Mouse (Mus musculus) kidney, postnatal 0 days (tissue): ENCODE measurements around the gene Mb21d2. TPM values are rescaled to one million over a fixed set of nuclear protein-coding genes. Genes with fewer than 3 reads are reported as not detected.

ENCODE experiments used
- ATAC-seq: fragments of 200-750 bp; cut with Nextera tagmentation; replicated peaks from 2 replicates; pipeline ENCODE4 v1.8.0; 2017; ENCODE audit warnings: low read depth, moderate number of reproducible peaks, moderate TSS enrichment, moderate library complexity; ENCODE audit not compliant: low FRiP score
- DNase-seq: peaks from one replicate; pipeline ENCODE4 v3.0.0-alpha.2; 2016; ENCODE audit warnings: low spot score
- H3K27ac ChIP-seq: fragments of 300-500 bp; sonication (generic); 2 replicates; pipeline ENCODE4 v1.5.1; 2014; ENCODE audit warnings: mild to moderate bottlenecking
- H3K27me3 ChIP-seq: fragments of 300-500 bp; sonication (generic); 2 replicates; pipeline ENCODE4 v1.6.1; 2014; ENCODE audit warnings: low read length, mixed read lengths; ENCODE audit not compliant: insufficient read depth
- H3K36me3 ChIP-seq: fragments of 300-500 bp; sonication (generic); 2 replicates; pipeline ENCODE4 v1.6.1; 2014; ENCODE audit warnings: low read length, mixed read lengths; ENCODE audit not compliant: insufficient read depth
- H3K4me1 ChIP-seq: fragments of 300-500 bp; sonication (generic); replicated peaks from 2 replicates; pipeline ENCODE4 v1.6.1; 2014; ENCODE audit warnings: antibody characterized with exemption, low read length, mixed read lengths; ENCODE audit not compliant: insufficient read depth
- H3K4me2 ChIP-seq: fragments of 300-500 bp; sonication (generic); 2 replicates; pipeline ENCODE4 v1.6.1; 2014; ENCODE audit warnings: mild to moderate bottlenecking, low read length, moderate library complexity, mixed read lengths
- H3K4me3 ChIP-seq: fragments of 300-500 bp; sonication (generic); replicated peaks from 2 replicates; pipeline ENCODE4 v1.5.1; 2014; ENCODE audit warnings: low read depth, low read length
- H3K9ac ChIP-seq: fragments of 300-500 bp; sonication (generic); 2 replicates; pipeline ENCODE4 v1.6.1; 2014; ENCODE audit warnings: low read depth, low read length
- H3K9me3 ChIP-seq: fragments of 300-500 bp; sonication (generic); replicated peaks from 2 replicates; pipeline ENCODE4 v1.6.1; 2016; ENCODE audit warnings: low read length, inconsistent platforms, mixed read lengths
- CTCF ChIP-seq: IDR thresholded peaks from 2 replicates; pipeline ENCODE4 v1.5.1; 2016; ENCODE audit warnings: antibody characterized with exemption, low read depth, mild to moderate bottlenecking, moderate library complexity
- WGBS: fragments of 180-500 bp; shearing (Covaris S2); extraction: QIAGEN DNeasy Blood & Tissue Kit; methylation state at CpG from one replicate; pipeline ENCODE4 v1.1.7; 2014; 5-methylcytosine and 5-hydroxymethylcytosine counted together
- polyA plus RNA-seq: library from polyadenylated mRNA; unstranded; fragments of >200 nt; fragmentation: Nextera tagmentation; extraction: Ambion mirVana; gene quantifications from 2 replicates; pipeline ENCODE4 v1.2.1, GENCODE M21; 2015

Gene Mb21d2
- polyA plus RNA-seq, 1 experiment from 2014 or later: 6.9 TPM

- ATAC-seq (no peak), DNase-seq (no peak)
- no peak for TF ChIP-seq CTCF
- Histone ChIP-seq H3K27ac (no peak overlapping the region), H3K36me3 (no peaks in the 10 kb centered on the region), H3K4me1 (peaks cover 10% of the 10 kb centered on the region), H3K4me3 (no peak overlapping the region), H3K9me3 (no peaks in the 10 kb centered on the region), H3K27me3 (no peaks in the 10 kb centered on the region), H3K4me2 (no peak overlapping the region), H3K9ac (no peak overlapping the region)
- 49% methylated on average over 8 of the region's 8 CpGs for WGBS
These were observed 47.7 kb downstream of the Mb21d2 start for GRCm38 (mm10) chr16:28881787-28882186.

DNA sequence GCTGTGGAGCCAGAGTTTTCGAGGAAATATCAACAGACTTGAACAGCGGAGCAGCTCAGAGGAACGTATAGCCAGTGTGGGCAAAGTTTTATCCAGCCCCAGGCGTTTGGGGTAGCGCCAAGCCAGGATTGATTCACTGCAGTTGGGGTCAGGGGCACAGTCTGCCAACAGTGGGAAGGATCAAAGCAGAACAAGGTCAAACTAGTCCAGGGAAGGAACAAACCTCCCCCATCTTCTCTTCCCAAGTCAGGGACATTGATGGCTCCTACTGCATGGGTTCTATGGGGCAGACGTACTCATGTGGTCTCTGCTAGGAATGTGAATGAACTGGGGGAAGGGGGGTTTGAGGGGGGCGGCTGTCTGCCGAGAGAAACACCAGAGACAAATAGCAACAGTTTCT, 48.7 kb downstream of the Mb21d2 start:
- ATAC-seq (peak; percentile 79), DNase-seq (peak; percentile 72)
- Histone ChIP-seq H3K9ac (no peak overlapping the region), H3K4me2 (0 out of 2 replicates have a peak overlapping the region, but pooled peaks have one; percentile 11), H3K27me3 (no peaks in the 10 kb centered on the region), H3K4me3 (no peak overlapping the region), H3K36me3 (no peaks in the 10 kb centered on the region), H3K27ac (no peak overlapping the region), H3K4me1 (peaks cover 8% of the 10 kb centered on the region), H3K9me3 (no peaks in the 10 kb centered on the region)
- WGBS: 11% methylated on average over 8 of the region's 8 CpGs
- no peak for TF ChIP-seq CTCF

DNA sequence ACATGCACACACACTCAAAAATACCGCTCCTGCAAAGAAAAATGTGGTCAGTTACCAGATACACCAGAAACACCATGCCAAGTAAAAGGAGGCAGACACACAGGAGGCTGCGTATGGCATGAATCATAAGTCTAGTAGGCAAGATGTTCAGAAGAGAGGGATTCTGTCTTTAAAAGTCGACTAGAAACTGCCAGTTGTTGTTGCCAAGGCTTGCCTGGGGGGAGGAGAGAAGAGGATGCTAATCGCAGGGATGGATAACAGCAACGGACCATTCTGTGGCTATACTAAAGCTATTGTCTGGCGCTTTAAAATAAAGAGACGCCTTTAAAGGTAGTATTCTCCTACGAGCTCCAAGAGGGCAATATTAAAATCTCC, 49.2 kb downstream of the Mb21d2 start:
- Histone ChIP-seq H3K4me1 (peaks cover 8% of the 10 kb centered on the region), H3K4me2 (no peak overlapping the region), H3K9me3 (no peaks in the 10 kb centered on the region), H3K27ac (no peak overlapping the region), H3K36me3 (no peaks in the 10 kb centered on the region), H3K4me3 (no peak overlapping the region), H3K9ac (no peak overlapping the region), H3K27me3 (no peaks in the 10 kb centered on the region)
- 43% methylated on average over 8 of the region's 8 CpGs for WGBS
- TF ChIP-seq CTCF: no peak
- DNase-seq (no peak), ATAC-seq (no peak)

GRCm38 (mm10) chr16:28879636-28880306, 49.7 kb downstream of the Mb21d2 start:
- no peak for DNase-seq
- Histone ChIP-seq H3K4me2 (no peak overlapping the region), H3K4me1 (peaks cover 8% of the 10 kb centered on the region), H3K4me3 (no peak overlapping the region), H3K9me3 (no peaks in the 10 kb centered on the region), H3K27me3 (no peaks in the 10 kb centered on the region), H3K9ac (no peak overlapping the region), H3K27ac (no peak overlapping the region), H3K36me3 (no peaks in the 10 kb centered on the region)
- ATAC-seq: no peak
- no peak for TF ChIP-seq CTCF
- 83% methylated on average over 12 of the region's 12 CpGs for WGBS

DNA sequence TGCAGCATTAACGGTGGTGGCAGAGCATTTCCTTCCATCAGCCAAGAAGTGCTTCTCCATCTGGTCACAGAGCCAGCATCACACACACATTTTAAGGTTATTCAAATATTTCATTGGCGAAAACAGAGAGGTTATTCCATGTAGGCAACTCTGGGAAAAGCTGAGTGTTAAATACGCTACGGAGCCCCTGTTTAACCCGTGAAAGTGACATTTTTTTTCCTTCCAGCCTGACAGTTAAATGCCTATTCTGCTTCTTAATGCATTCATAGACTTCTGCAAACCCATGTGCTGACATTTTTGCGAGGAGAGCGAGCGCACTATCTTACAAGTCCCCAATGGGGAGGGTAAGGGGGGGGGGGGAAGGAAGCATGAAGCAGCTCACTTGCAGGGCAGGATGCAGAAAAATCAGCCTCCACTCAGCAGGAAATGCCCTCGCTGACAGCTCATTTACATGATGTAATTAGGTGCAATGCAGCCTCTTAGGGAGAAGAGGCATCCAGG, 52.3 kb downstream of the Mb21d2 start:
- Histone ChIP-seq H3K9ac (no peak overlapping the region), H3K4me2 (no peak overlapping the region), H3K4me1 (peaks cover 8% of the 10 kb centered on the region), H3K9me3 (no peaks in the 10 kb centered on the region), H3K27me3 (no peaks in the 10 kb centered on the region), H3K36me3 (no peaks in the 10 kb centered on the region), H3K27ac (no peak overlapping the region), H3K4me3 (no peak overlapping the region)
- WGBS: 53% methylated on average over 9 of the region's 9 CpGs
- TF ChIP-seq CTCF: no peak
- no peak for DNase-seq
- no peak for ATAC-seq

DNA sequence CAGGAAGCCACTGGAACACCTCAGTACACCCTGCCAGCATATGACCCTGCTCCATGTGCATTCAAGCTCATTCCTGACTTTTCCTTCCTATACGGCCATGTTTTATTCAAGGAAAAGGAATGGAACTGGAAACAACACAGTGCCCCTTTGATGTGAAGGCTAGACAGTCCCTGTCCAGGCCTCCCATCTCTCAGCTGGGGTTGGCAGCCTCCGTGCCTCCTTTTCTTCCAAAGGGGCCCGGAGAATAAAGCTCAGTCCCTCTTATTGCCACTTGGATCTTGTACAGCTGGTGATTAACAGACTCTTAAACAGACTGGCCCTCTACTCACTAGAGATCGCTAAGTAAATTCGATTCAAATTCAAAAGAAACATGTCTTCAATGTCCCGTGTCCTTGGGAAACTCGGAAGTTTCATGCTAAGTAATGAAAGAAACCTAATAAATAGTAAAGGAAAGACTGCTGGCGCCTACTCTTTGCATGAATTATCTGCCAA, 56.0 kb downstream of the Mb21d2 start:
- H3K9me3 ChIP-seq: no peaks in the 10 kb centered on the region
- no peak for TF ChIP-seq CTCF
- 75% methylated on average over 8 of the region's 8 CpGs for WGBS
- ATAC-seq (no peak), DNase-seq (no peak)
- 0 out of 2 replicates have a peak, but pooled peaks cover 9% of the 10 kb centered on the region for H3K4me1 ChIP-seq
- no peaks in the 10 kb centered on the region for H3K36me3 ChIP-seq
- H3K27me3 ChIP-seq: no peaks in the 10 kb centered on the region
- no peak overlapping the region for H3K9ac ChIP-seq
- H3K4me3 ChIP-seq: no peak overlapping the region
- no peak overlapping the region for H3K4me2 ChIP-seq
- no peak overlapping the region for H3K27ac ChIP-seq

- 0 out of 2 replicates have a peak, but pooled peaks cover 9% of the 10 kb centered on the region for H3K4me1 ChIP-seq
- no peak overlapping the region for H3K4me3 ChIP-seq
- WGBS: 49% methylated on average over 9 of the region's 9 CpGs
- H3K9me3 ChIP-seq: no peaks in the 10 kb centered on the region
- ATAC-seq (no peak; the same call in 1 of the 2 replicates), DNase-seq (no peak)
- TF ChIP-seq CTCF: no peak
- no peak overlapping the region for H3K4me2 ChIP-seq
- H3K9ac ChIP-seq: no peak overlapping the region
- H3K27ac ChIP-seq: no peak overlapping the region
- no peaks in the 10 kb centered on the region for H3K36me3 ChIP-seq
- H3K27me3 ChIP-seq: no peaks in the 10 kb centered on the region
These were observed 58.6 kb downstream of the Mb21d2 start for GRCm38 (mm10) chr16:28870860-28871259.
